Mouse (Mus musculus): ENCODE measurements around the gene Hoxa11. TPM values are rescaled to one million over a fixed set of nuclear protein-coding genes. Genes with fewer than 3 reads are reported as not detected.

Hoxa11 gene
- polyA plus RNA-seq, 1 experiment: not detected

DNA sequence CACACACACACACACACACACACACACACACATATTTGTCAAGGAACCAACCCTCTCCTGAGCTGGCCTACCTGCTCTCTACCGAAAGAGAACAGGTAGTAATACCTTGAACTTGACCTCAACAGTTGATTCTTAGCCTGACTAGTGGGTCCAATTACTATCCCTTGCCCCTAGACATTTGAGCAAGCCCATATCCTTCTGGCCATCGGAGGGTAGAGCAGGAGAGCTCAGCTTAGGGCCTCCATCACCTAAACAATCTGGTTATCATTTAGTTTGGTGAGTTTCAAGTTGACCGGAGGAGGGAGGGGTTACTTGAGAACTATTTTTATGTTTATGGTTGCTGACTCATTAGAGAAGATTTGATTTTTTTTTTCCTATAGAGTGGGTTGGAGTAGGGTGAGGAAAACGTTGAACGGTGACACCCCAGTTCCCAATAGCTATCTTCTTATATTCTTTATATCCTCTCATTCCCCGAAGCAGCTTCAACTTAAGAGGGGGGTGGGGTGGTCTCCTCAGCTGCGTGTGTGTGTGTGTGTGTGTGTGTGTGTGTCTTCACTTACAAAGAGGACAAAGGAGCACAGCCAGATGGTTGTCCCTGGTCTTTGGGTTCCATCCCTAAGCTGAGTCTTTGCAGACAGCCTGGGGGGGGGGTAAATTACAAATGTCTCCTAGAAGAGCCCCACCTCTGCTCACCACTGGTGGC is 5.7 kb upstream of the Hoxa11 start:
- WGBS: 11% methylated on average over 7 of the region's 7 CpGs
- Histone ChIP-seq H3K4me3 (ENCODE audit: insufficient read depth, low read depth, low read length) (no peak overlapping the region), H3K27ac (ENCODE audit: insufficient read depth, low read depth, low read length) (no peak overlapping the region), H3K4me1 (ENCODE audit: control insufficient read depth, insufficient read depth, low read length) (no peaks in the 10 kb centered on the region)
- no peak for TF ChIP-seq POLR2A (IDR thresholded peaks at IDR 0.05; ENCODE audit: insufficient read depth, low read depth, low read length)
- no peak for TF ChIP-seq CTCF (IDR thresholded peaks at IDR 0.05; ENCODE audit: insufficient read depth, low read depth, low read length)

DNA sequence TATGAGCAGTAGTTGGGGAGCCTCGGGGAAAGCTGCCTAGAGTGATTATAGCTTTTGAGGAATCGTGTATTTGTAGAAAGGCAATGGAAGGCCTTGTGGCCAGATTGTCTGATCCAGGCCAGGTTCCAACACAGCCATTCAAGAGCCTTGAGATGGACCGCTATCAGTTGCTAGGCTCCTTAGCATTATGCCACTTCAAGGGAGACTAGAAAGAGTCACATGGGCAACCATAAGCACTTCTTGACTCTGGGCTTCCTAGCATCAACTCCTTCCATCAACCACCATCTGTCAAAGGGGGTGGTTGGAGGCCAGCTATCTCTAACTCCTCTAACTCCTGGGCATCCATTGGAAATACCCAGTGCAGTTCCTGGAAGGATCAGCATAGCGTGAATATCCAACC is 4.2 kb upstream of the Hoxa11 start:
- Histone ChIP-seq H3K27ac (ENCODE audit: insufficient read depth, low read depth, low read length) (no peak overlapping the region), H3K4me3 (ENCODE audit: insufficient read depth, low read depth, low read length) (no peak overlapping the region), H3K4me1 (ENCODE audit: control insufficient read depth, insufficient read depth, low read length) (no peaks in the 10 kb centered on the region)
- no peak for TF ChIP-seq CTCF (IDR thresholded peaks at IDR 0.05; ENCODE audit: insufficient read depth, low read depth, low read length)
- no peak for TF ChIP-seq POLR2A (IDR thresholded peaks at IDR 0.05; ENCODE audit: insufficient read depth, low read depth, low read length)
- 4% methylated on average over 4 of the region's 4 CpGs for WGBS

DNA sequence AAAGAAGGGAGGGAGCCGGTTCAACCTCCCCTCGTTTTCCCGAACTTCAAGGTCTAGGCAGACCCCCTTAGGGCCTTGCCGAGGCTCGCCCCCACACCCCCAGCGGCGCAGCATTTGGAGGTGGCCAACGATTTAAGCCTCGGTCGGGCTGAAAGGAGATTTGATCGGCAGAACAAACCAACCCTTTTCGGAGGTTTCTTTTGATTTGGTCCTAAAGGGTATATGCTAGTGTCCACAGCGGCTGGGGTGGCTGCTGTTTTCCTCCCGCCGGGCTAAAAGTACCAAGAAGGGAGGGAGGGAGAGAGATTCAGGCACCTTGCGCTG is 3.8 kb upstream of the Hoxa11 start:
- WGBS: 2% methylated on average over 16 of the region's 16 CpGs
- TF ChIP-seq CTCF (IDR thresholded peaks at IDR 0.05; ENCODE audit: insufficient read depth, low read depth, low read length) (no peak), POLR2A (IDR thresholded peaks at IDR 0.05; ENCODE audit: insufficient read depth, low read depth, low read length) (no peak)
- H3K27ac ChIP-seq (ENCODE audit: insufficient read depth, low read depth, low read length): no peak overlapping the region
- H3K4me3 ChIP-seq (ENCODE audit: insufficient read depth, low read depth, low read length): no peak overlapping the region
- H3K4me1 ChIP-seq (ENCODE audit: control insufficient read depth, insufficient read depth, low read length): no peaks in the 10 kb centered on the region

DNA sequence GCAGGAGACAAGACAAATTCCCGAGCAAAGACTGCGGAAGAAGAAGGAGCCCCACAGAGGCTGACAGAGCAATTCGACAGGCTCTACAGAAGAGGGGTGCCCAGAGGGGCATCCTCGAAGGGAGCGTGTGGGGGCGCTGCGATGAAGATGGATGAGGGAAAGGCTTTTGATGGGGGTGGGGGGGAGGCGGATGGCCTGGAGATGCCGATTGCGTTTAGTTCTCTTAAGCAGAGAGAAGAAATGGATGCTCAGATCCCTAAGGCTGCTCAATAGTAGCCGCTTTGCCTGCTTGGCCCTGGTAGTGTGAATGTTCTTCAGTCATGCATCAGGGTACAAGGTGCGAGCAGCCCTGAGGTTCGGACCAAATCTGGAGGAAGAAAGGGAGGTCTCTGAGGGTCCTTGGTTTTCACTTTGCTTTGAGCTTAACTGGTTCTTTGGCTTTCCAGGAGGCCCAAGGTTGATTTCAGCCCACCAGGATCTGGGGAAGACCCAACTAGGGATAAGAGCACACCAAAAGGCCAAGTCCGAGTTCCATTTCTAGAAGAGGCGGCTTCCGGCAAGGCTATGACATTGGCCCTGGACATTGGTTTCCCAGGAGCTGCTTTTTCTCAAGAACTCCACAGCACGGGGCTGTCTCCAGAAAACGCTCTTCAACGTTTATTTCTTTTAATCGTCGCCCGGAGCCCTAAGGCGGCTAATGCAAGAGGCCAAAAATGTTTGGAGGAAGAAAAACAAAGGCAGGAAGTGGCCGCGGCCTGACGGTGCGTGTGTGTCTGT is 3.2 kb upstream of the Hoxa11 start:
- TF ChIP-seq POLR2A (IDR thresholded peaks at IDR 0.05; ENCODE audit: insufficient read depth, low read depth, low read length) (no peak), CTCF (IDR thresholded peaks at IDR 0.05; ENCODE audit: insufficient read depth, low read depth, low read length) (no peak)
- no peaks in the 10 kb centered on the region for H3K4me1 ChIP-seq (ENCODE audit: control insufficient read depth, insufficient read depth, low read length)
- no peak overlapping the region for H3K27ac ChIP-seq (ENCODE audit: insufficient read depth, low read depth, low read length)
- no peak overlapping the region for H3K4me3 ChIP-seq (ENCODE audit: insufficient read depth, low read depth, low read length)
- 4% methylated on average over 27 of the region's 27 CpGs for WGBS

DNA sequence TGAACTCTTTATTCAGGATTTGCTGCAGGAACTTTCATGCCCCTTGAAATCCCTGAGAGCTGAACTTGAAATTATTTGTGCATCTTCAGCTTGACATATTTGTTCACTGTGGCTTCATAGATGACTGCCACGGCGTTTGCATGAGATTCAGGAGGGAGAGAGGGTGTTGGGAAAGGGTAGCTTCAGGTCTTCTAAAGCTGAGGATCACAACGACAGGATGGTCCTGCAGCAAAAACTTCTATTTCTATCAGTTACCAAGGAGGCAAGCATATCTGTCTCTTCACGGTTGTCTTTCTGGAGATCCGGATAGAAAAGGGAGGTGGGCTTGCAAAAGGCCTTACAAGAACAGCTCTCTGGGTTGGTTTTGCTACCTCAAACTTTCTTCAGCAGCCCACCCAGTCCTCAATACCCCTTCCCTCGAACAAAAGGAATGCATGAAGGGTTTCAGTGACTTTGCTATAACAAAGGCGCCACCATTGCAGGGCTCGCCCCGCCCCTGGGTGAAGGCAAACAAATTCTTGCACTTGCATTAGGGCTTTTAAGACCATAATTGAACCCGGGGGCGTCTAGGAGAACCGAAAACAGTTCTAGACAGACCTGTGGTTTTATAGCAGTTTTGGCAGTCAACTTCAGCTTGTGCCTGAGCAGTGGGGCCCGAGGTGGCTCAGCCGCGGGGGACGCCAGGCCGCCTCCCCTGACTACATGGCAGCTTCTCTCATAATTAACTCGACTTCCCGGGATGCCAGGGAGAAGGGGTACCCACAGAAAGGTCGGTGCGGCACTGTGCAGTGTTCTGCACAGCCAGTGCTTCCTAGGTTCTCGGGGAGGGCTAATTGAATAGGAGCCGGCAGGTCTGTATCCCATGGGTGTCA is 2.4 kb upstream of the Hoxa11 start:
- H3K4me1 ChIP-seq (ENCODE audit: control insufficient read depth, insufficient read depth, low read length): no peaks in the 10 kb centered on the region

DNA sequence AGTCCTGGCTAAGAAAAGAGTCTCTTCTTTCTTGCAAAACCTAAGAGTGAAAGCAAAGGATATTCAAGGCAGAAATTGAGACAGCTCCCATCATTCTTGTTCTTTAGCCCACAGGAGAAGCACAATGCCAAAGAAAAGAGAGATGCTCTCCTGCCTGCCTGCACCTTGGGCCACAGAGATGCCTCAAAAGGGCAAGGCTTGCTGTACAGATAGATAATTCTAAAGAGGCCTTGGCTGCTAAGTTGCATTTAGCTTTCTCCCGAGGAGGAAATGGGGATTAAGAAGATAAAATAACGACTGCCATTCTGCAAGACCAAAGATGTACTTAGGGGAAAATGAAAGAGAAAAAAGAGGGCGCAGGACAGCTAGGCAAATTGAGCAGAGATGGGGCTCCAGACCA is 1.3 kb upstream of the Hoxa11 start:
- no peaks in the 10 kb centered on the region for H3K4me1 ChIP-seq (ENCODE audit: control insufficient read depth, insufficient read depth, low read length)
- no peak overlapping the region for H3K4me3 ChIP-seq (ENCODE audit: insufficient read depth, low read depth, low read length)
- TF ChIP-seq POLR2A (IDR thresholded peaks at IDR 0.05; ENCODE audit: insufficient read depth, low read depth, low read length) (no peak), CTCF (IDR thresholded peaks at IDR 0.05; ENCODE audit: insufficient read depth, low read depth, low read length) (no peak)
- 6% methylated on average over 3 of the region's 3 CpGs for WGBS
- no peak overlapping the region for H3K27ac ChIP-seq (ENCODE audit: insufficient read depth, low read depth, low read length)

More for the DNA sequence above, 2.4 kb upstream of the Hoxa11 start:
- H3K4me3 ChIP-seq (ENCODE audit: insufficient read depth, low read depth, low read length): no peak overlapping the region
- TF ChIP-seq POLR2A (IDR thresholded peaks at IDR 0.05; ENCODE audit: insufficient read depth, low read depth, low read length) (no peak), CTCF (IDR thresholded peaks at IDR 0.05; ENCODE audit: insufficient read depth, low read depth, low read length) (no peak)
- 2% methylated on average over 23 of the region's 23 CpGs for WGBS
- no peak overlapping the region for H3K27ac ChIP-seq (ENCODE audit: insufficient read depth, low read depth, low read length)

DNA sequence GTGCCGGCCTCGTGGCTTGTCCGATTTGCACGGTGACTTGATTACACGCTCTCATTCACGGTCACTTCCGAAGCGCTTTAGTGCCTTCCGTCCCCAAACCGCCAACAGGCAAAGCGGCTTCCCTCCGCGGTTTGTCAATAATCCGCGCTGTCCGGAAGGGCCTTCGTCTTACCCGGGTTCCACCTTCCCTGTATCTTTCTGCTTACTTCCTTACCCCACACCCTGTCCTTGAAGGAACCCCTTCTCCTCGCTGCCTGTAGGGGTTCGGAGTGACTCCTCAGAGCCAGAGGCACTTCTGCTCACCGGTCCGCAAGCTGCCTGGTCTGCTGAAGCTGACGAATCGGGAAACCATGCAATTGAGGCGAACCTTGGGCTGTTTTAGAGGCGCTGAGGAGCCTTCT is 793 bp upstream of the Hoxa11 start:
- H3K27ac ChIP-seq (ENCODE audit: insufficient read depth, low read depth, low read length): no peak overlapping the region
- no peak overlapping the region for H3K4me3 ChIP-seq (ENCODE audit: insufficient read depth, low read depth, low read length)
- no peak for TF ChIP-seq POLR2A (IDR thresholded peaks at IDR 0.05; ENCODE audit: insufficient read depth, low read depth, low read length)
- no peak for TF ChIP-seq CTCF (IDR thresholded peaks at IDR 0.05; ENCODE audit: insufficient read depth, low read depth, low read length)
- H3K4me1 ChIP-seq (ENCODE audit: control insufficient read depth, insufficient read depth, low read length): no peaks in the 10 kb centered on the region
- WGBS: 2% methylated on average over 26 of the region's 26 CpGs

DNA sequence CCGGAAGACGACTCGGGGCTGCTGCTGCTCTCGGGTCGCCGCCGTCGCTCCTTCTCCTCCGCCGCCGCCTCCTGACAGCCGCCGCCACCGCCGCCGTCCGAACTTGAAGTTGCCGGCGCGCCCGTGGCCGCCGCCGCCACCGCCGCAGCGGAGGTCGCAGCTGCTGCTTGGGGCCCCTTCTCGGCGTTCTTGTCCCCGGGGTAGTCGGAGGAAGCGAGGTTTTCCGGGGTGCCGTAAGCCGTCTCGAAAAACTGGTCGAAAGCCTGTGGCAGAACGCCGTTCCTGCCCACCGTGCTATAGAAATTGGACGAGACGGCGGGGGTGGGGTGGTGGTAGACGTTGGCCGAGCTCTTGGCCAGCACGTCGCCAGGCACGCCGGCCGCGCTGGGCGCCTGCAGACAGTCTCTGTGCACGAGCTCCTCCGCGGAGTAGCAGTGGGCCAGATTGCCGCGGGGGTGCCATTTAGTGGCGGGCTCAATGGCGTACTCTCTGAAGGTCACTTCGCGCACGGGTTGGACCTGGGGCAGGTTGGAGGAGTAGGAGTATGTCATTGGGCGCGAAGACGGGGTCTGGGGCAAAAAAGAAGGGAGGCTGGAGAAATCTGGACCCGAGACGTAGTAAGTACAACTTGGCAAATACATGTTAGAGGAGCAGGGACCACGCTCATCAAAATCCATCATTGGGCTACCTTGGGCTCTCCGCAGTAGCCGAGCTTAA is 412 bp downstream of the Hoxa11 start:
- H3K27ac ChIP-seq (ENCODE audit: insufficient read depth, low read depth, low read length): no peak overlapping the region
- TF ChIP-seq CTCF (IDR thresholded peaks at IDR 0.05; ENCODE audit: insufficient read depth, low read depth, low read length) (no peak), POLR2A (IDR thresholded peaks at IDR 0.05; ENCODE audit: insufficient read depth, low read depth, low read length) (no peak)
- H3K4me3 ChIP-seq (ENCODE audit: insufficient read depth, low read depth, low read length): no peak overlapping the region
- WGBS: 2% methylated on average over 71 of the region's 71 CpGs
- H3K4me1 ChIP-seq (ENCODE audit: control insufficient read depth, insufficient read depth, low read length): no peaks in the 10 kb centered on the region

Data from olfactory bulb, adult 2 months (tissue).